Mouse (Mus musculus) neural tube, embryonic 13.5 days (tissue): Measurements from ENCODE around the gene Ahdc1. TPM values are rescaled to one million over a fixed set of nuclear protein-coding genes. Genes with fewer than 3 reads are reported as not detected.

Source experiments
- ATAC-seq: fragments of 200-750 bp; cut with Nextera tagmentation; 2 replicates; pipeline ENCODE4 v1.8.0; 2017; ENCODE audit warnings: low read depth, mild to moderate bottlenecking, moderate TSS enrichment, moderate library complexity
- H3K27ac ChIP-seq: fragments of 300-500 bp; sonication (generic); replicated peaks from 2 replicates; pipeline ENCODE4 v1.5.1; 2015; ENCODE audit warnings: moderate library complexity, mild to moderate bottlenecking, inconsistent platforms
- H3K27me3 ChIP-seq: fragments of 300-500 bp; sonication (generic); 2 replicates; pipeline ENCODE4 v1.6.1; 2015; ENCODE audit warnings: mild to moderate bottlenecking, inconsistent platforms
- H3K36me3 ChIP-seq: fragments of 300-500 bp; sonication (generic); 2 replicates; pipeline ENCODE4 v1.6.1; 2015; ENCODE audit warnings: mild to moderate bottlenecking, inconsistent platforms
- H3K4me1 ChIP-seq: fragments of 300-500 bp; sonication (generic); replicated peaks from 2 replicates; pipeline ENCODE4 v1.6.1; 2015; ENCODE audit warnings: inconsistent platforms
- H3K4me2 ChIP-seq: fragments of 300-500 bp; sonication (generic); 2 replicates; pipeline ENCODE4 v1.6.1; 2015; ENCODE audit warnings: inconsistent platforms, mild to moderate bottlenecking, moderate library complexity
- H3K4me3 ChIP-seq: fragments of 300-500 bp; sonication (generic); 2 replicates; pipeline ENCODE4 v1.5.1; 2015; ENCODE audit warnings: mild to moderate bottlenecking, inconsistent platforms
- H3K9ac ChIP-seq: fragments of 300-500 bp; sonication (generic); 2 replicates; pipeline ENCODE4 v1.6.1; 2015; ENCODE audit warnings: moderate library complexity, mild to moderate bottlenecking, inconsistent platforms
- H3K9me3 ChIP-seq: fragments of 300-500 bp; sonication (generic); 2 replicates; pipeline ENCODE4 v1.6.1; 2016; ENCODE audit warnings: inconsistent platforms
- WGBS: fragments of 180-500 bp; shearing (Covaris S2); methylation state at CpG from one replicate; pipeline ENCODE4 v1.1.7; 2015; 5-methylcytosine and 5-hydroxymethylcytosine counted together
- polyA plus RNA-seq: library from polyadenylated mRNA; unstranded; fragments of >200 nt; fragmentation: Nextera tagmentation; extraction: Ambion mirVana; gene quantifications from 2 replicates; pipeline ENCODE4 v1.2.1, GENCODE M21; 2015

Gene Ahdc1
- polyA plus RNA-seq, 1 experiment from 2014 or later = 9.4 TPM

DNA sequence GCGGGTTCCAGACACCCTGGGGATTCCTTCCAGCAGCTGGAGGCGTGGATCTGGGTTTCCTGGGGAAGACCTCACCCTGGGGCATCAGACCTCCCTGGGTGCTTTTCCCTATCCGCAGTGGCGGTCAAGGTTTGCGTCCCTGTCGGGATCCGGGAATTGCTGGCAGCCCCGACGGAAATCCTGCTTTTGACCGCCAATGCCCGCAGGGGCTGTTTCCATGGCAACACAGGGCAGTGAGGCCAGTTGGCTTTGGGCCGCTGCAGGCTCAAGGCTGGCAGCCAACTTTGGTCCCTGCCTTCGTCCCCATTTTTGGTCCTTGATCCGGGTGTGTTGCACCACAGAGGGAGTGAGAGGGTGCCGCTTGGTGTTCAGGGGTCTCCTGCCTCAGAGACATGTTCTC is 36.2 kb upstream of the Ahdc1 start:
- no peaks in the 10 kb centered on the region for H3K9me3 ChIP-seq
- no peaks in the 10 kb centered on the region for H3K36me3 ChIP-seq
- ATAC-seq = no peak
- peak overlapping the region; percentile 15 for H3K4me3 ChIP-seq
- H3K27ac ChIP-seq = peak overlapping the region; percentile 33; the same call in 1 of the 2 replicates
- H3K4me1 ChIP-seq = peaks cover 43% of the 10 kb centered on the region
- WGBS = 1% methylated on average over 15 of the region's 15 CpGs
- peak overlapping the region; percentile 43 for H3K4me2 ChIP-seq
- no peak overlapping the region; the same call in 1 of the 2 replicates for H3K9ac ChIP-seq
- H3K27me3 ChIP-seq = peaks cover 63% of the 10 kb centered on the region

DNA sequence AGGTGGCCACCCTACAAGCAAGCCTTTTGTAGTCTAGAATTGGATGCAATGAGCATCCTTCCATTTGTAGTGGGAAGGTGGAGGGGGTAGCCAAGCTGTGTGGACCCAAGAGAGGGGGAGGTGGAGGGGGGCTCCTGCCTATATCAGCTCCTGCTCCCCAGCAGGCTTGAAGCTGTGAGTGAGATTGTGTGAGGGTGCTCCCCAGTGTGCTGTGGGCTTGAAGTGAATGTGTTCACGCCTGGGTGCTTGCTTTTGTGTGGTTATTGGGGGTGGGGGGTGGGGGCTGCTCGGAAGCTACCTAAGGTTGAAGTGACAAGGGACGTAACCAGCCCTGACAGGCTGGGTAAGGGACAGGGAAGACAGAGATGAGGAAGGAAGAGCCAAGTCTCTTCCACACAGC is 35.3 kb upstream of the Ahdc1 start:
- no peak for ATAC-seq
- H3K27me3 ChIP-seq = peaks cover 63% of the 10 kb centered on the region
- no peaks in the 10 kb centered on the region for H3K9me3 ChIP-seq
- peaks cover 43% of the 10 kb centered on the region for H3K4me1 ChIP-seq
- H3K4me2 ChIP-seq = no peak overlapping the region
- no peak overlapping the region for H3K4me3 ChIP-seq
- H3K9ac ChIP-seq = no peak overlapping the region
- no peaks in the 10 kb centered on the region for H3K36me3 ChIP-seq
- no peak overlapping the region for H3K27ac ChIP-seq
- WGBS = 47% methylated on average over 3 of the region's 3 CpGs

DNA sequence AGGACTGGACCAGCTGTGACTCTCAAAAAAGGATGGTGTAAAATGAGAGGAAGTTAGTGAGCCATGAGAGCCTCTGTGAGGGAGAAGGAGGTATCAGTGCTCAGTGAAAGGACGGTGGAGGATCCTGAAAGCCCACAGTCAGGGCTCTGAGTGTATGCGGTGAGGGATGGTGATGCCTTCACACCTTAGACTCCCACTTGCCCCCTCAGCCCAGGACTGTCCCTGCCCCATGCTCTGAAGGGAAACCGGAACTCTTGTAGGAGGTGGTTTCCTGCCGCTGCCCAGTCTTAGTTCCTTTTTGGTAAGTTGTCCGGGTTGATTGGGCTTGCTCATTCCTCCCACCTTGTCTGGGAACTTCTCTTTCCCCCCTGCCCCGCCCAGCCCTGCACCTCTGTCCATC is 34.3 kb upstream of the Ahdc1 start:
- WGBS = 79% methylated on average over 6 of the region's 6 CpGs
- peaks cover 47% of the 10 kb centered on the region for H3K4me1 ChIP-seq
- no peak overlapping the region for H3K9ac ChIP-seq
- H3K9me3 ChIP-seq = no peaks in the 10 kb centered on the region
- no peak overlapping the region for H3K4me2 ChIP-seq
- ATAC-seq = no peak
- H3K4me3 ChIP-seq = no peak overlapping the region
- no peaks in the 10 kb centered on the region for H3K36me3 ChIP-seq
- peaks cover 59% of the 10 kb centered on the region for H3K27me3 ChIP-seq
- no peak overlapping the region for H3K27ac ChIP-seq

DNA sequence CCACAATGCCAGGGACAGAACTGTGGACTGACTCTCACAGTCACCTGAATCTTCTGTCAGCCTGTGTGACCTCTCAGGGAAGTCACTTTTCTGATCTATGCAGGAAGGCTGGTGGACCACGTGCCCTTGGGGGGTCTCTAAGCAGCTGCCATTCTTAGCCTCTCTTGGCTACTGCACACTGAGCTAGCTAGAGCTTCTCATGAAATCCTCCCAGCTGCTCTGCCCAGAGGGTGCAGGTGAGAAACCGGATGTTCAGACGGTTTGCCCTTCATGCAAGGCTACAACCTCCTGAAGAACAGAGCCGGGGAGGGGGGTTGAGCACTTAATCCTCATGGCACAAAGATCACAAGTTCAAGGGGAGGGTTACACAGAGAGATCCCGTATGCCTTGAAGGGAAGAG is 33.5 kb upstream of the Ahdc1 start:
- H3K4me3 ChIP-seq = no peak overlapping the region

DNA sequence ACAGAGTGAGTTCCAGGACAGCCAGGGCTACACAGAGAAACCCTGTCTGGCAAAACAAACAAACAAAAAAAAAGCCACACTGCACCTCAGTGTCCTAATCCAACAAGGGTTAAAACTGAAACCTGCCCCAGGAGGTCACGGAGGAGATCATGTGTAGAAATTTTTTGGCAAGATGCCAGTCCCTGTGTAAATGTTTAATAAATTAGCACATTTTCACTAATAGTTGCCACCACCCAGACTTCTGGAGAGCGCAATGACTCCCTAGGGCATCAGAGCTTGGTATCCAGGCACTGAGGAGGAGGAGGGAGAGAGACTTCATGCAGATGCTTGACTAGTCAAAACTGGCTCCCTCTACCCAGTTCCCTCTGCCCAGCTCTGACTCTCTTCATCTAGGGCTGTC is 31.9 kb upstream of the Ahdc1 start:
- no peak for ATAC-seq
- Histone ChIP-seq H3K9ac (no peak overlapping the region), H3K4me1 (peaks cover 35% of the 10 kb centered on the region)

More for the DNA sequence above, 33.5 kb upstream of the Ahdc1 start:
- H3K4me2 ChIP-seq = no peak overlapping the region
- no peaks in the 10 kb centered on the region for H3K36me3 ChIP-seq
- no peaks in the 10 kb centered on the region for H3K9me3 ChIP-seq
- peaks cover 51% of the 10 kb centered on the region for H3K27me3 ChIP-seq
- no peak overlapping the region for H3K9ac ChIP-seq
- 61% methylated on average over 5 of the region's 5 CpGs for WGBS
- peaks cover 41% of the 10 kb centered on the region for H3K4me1 ChIP-seq
- ATAC-seq = no peak
- no peak overlapping the region for H3K27ac ChIP-seq

DNA sequence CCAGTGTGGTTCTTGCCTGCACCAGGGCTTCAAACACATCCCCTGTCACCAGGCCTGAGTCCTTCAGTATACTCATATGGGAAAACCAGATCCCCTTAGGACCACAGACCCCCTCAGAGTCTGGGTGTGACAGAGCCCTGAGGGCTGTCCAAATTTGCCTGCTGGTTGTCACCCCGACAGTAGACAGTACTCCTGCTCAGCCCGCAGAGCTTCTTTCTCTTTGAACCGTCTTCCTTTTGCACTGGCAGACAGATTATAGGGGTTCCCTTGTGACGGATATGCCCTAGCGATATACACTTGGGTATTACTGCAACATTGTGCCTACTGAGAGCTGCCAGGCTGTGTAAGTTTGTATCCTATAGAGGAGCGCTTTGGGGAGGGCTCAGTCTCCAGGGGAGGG is 29.4 kb upstream of the Ahdc1 start:
- no peak overlapping the region for H3K4me3 ChIP-seq
- ATAC-seq = no peak
- WGBS = 72% methylated on average over 6 of the region's 6 CpGs

More for the DNA sequence above, 31.9 kb upstream of the Ahdc1 start:
- Histone ChIP-seq H3K36me3 (no peaks in the 10 kb centered on the region), H3K4me2 (no peak overlapping the region), H3K27ac (no peak overlapping the region), H3K4me3 (no peak overlapping the region), H3K9me3 (no peaks in the 10 kb centered on the region), H3K27me3 (peaks cover 36% of the 10 kb centered on the region)
- 55% methylated on average over 2 of the region's 2 CpGs for WGBS

DNA sequence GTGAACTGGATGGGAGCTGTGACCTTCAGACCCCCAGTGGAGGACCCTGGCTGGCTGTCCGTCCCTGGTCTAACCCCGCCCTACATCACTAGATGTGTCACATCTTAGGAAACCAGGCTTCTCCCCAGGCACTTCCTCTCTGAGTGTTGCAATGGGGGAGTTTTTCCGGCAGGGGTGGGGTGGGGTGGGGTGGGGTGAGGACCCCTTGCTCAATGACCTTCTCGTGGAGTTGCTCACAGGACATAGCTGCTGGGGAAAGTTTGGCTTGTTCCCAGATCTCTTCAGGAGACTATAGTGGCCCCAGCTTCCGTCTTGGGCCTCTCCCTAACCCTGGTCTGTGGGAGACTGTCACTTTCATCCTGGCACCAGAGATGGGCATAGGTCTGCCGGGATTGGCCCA is 28.1 kb upstream of the Ahdc1 start:
- 75% methylated on average over 6 of the region's 6 CpGs for WGBS
- Histone ChIP-seq H3K4me3 (no peak overlapping the region), H3K4me2 (no peak overlapping the region), H3K9ac (no peak overlapping the region), H3K4me1 (peaks cover 21% of the 10 kb centered on the region), H3K36me3 (no peaks in the 10 kb centered on the region), H3K27ac (no peak overlapping the region), H3K9me3 (no peaks in the 10 kb centered on the region), H3K27me3 (no peaks in the 10 kb centered on the region)
- ATAC-seq = no peak

More for the DNA sequence above, 29.4 kb upstream of the Ahdc1 start:
- Histone ChIP-seq H3K4me1 (peaks cover 21% of the 10 kb centered on the region), H3K27me3 (peaks cover 11% of the 10 kb centered on the region; the same call in 1 of the 2 replicates), H3K27ac (no peak overlapping the region), H3K9me3 (no peaks in the 10 kb centered on the region), H3K4me2 (no peak overlapping the region), H3K36me3 (no peaks in the 10 kb centered on the region), H3K9ac (no peak overlapping the region)

DNA sequence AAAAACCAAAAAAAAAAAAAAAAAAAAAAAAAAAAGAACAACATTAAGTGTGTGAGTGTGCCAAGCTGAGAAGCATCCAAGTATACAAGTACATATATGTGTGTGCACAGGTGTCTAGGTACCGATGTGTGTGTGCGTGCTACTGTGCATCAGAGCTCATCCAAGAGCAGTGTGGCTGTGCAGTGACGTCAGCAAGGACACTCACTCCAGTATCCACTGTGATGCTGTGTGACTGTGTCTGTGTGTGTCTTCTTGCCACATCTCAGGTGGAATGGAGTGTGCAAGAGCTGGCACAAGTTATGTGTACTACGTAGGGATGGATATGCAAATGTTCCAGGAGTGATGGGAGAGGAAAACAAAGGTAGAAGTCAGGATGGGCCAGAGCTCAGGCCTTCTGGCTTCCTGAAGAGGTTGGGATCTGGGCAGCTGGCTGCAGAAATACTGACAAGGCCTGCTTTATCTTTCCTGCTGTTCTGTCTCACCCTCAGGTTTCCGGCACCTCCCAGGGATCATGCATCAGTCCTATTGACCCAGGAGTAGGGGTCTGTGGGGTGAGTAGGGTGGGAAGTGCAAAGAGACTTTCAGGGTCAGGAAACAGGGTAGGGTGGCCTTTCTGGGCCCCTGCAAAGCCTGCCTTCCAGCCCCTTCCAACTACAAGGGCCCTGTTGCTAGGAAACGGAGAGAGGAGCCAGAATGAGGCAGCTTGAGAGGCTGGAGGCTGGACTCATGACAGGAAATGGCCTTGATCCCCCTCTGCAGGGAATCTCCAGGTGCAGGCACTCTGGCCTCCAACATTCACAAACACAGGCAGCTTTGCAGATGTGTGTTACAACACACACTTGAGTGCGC is 27.2 kb upstream of the Ahdc1 start:
- Histone ChIP-seq H3K27ac (peak overlapping the region; percentile 72), H3K4me3 (no peak overlapping the region), H3K36me3 (no peaks in the 10 kb centered on the region), H3K9ac (0 out of 2 replicates have a peak overlapping the region, but pooled peaks have one; percentile 8), H3K4me1 (peaks cover 21% of the 10 kb centered on the region), H3K9me3 (no peaks in the 10 kb centered on the region), H3K27me3 (no peaks in the 10 kb centered on the region), H3K4me2 (no peak overlapping the region)
- ATAC-seq = peak; percentile 47; the same call in 1 of the 2 replicates
- 49% methylated on average over 6 of the region's 7 CpGs for WGBS

DNA sequence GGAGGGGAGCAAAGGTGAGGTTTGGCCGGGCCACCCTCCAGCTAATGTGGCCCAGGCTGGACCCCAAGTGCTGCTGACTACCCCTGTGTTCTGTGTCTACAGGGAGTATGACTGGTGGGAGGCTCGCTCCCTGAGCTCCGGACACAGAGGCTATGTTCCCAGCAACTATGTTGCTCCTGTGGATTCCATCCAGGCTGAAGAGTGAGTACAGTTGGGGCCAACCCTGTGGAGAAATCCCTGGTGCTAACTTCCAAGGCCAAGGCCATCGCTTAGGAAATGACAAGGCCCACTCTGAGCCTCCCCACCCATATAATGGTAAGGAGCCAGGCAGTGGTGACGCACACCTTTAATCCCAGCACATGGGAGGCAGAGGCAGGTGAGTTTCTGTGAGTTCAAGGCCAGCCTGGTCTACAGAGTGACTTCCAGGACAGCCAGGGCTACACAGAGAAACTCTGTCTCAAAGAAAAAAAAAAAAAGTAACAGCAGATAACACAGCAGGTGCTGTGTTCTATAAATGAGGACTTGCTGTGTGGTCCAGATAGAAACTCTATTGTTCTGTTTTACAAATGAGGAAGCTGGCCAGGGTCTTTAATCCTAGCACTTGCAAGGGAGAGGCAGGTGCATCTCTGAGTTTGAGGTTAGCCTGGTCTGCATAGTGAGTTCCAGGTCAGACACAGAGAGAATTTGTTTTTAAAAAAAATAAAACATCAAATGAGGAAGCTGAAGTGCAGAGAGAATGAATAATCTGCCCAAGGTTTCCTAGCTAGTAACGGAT is 22.3 kb upstream of the Ahdc1 start:
- Histone ChIP-seq H3K9ac (no peak overlapping the region), H3K27ac (no peak overlapping the region), H3K36me3 (no peaks in the 10 kb centered on the region), H3K4me2 (no peak overlapping the region), H3K9me3 (no peaks in the 10 kb centered on the region), H3K4me3 (no peak overlapping the region), H3K4me1 (peaks cover 10% of the 10 kb centered on the region), H3K27me3 (no peaks in the 10 kb centered on the region)
- no peak for ATAC-seq
- 91% methylated on average over 6 of the region's 6 CpGs for WGBS

DNA sequence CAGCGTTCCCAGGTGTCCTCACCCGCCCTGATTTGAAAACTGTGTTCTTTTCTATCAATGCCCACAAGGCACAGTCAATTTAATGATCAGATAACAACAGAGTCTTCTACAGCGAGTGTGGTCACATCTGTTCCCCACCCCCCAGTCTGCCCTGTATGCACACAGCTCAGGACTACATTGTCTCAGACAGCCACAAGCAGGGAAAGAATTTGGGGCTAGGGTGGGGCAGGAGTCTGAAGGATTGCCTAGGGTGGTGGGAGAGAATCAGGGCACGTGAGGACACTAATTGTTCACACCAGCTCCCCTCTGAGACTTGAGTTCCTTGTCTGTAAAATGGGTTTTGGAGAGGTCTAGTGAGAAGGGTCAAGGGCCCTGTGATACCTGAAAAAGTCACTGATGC is 17.5 kb upstream of the Ahdc1 start:
- WGBS = 58% methylated on average over 4 of the region's 4 CpGs
- H3K9ac ChIP-seq = no peak overlapping the region
- no peak for ATAC-seq

DNA sequence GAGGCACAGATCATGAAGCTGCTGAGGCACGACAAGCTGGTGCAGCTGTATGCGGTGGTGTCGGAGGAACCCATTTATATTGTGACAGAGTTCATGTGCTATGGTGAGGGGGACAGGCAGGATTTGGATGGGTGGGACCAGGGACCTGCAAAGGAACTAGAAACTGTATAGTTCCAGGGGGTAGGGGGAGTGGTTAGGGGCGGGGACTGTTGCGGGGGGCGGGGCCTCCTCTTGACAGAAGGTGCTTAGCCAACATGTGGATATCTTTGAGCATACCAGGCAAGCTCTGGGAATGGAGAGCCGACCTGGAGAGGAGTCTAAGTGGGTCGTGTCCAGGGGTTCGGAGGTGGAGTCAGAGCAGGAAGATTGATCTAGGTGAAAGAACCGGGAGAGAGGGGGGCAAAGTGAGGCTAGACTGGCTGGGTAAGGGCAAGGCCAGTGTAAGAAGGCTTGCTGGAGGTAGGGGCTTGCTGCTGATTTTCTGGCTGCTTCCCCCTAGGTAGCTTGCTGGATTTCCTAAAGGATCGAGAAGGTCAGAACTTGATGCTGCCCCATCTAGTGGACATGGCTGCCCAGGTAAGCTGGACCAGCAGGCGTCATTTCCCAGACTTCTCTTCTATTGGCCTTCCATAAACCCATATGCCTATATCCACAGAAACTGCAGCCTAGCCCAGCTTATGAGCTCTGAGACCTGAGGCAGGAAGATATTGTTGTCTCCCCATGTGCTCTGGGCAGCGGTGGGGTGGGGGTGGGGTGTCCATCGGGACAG is 13.4 kb upstream of the Ahdc1 start:
- ATAC-seq = no peak
- H3K4me3 ChIP-seq = no peak overlapping the region
- WGBS = 48% methylated on average over 14 of the region's 14 CpGs

More for the DNA sequence above, 17.5 kb upstream of the Ahdc1 start:
- H3K27ac ChIP-seq = no peak overlapping the region
- H3K36me3 ChIP-seq = no peaks in the 10 kb centered on the region
- H3K9me3 ChIP-seq = no peaks in the 10 kb centered on the region
- no peaks in the 10 kb centered on the region for H3K4me1 ChIP-seq
- H3K27me3 ChIP-seq = no peaks in the 10 kb centered on the region
- H3K4me2 ChIP-seq = no peak overlapping the region
- H3K4me3 ChIP-seq = no peak overlapping the region

More for the DNA sequence above, 13.4 kb upstream of the Ahdc1 start:
- no peaks in the 10 kb centered on the region for H3K9me3 ChIP-seq
- H3K9ac ChIP-seq = no peak overlapping the region
- no peak overlapping the region for H3K27ac ChIP-seq
- H3K4me2 ChIP-seq = no peak overlapping the region
- no peaks in the 10 kb centered on the region for H3K27me3 ChIP-seq
- peaks cover 2% of the 10 kb centered on the region; the same call in 1 of the 2 replicates for H3K4me1 ChIP-seq
- H3K36me3 ChIP-seq = no peaks in the 10 kb centered on the region
